Mouse (Mus musculus): ENCODE results near the gene Atg9b. TPM values are rescaled to one million over a fixed set of nuclear protein-coding genes. Genes with fewer than 3 reads are reported as not detected.

Atg9b gene
- polyA plus RNA-seq, 1 experiment from 2014 or later: 0.48 TPM

DNA sequence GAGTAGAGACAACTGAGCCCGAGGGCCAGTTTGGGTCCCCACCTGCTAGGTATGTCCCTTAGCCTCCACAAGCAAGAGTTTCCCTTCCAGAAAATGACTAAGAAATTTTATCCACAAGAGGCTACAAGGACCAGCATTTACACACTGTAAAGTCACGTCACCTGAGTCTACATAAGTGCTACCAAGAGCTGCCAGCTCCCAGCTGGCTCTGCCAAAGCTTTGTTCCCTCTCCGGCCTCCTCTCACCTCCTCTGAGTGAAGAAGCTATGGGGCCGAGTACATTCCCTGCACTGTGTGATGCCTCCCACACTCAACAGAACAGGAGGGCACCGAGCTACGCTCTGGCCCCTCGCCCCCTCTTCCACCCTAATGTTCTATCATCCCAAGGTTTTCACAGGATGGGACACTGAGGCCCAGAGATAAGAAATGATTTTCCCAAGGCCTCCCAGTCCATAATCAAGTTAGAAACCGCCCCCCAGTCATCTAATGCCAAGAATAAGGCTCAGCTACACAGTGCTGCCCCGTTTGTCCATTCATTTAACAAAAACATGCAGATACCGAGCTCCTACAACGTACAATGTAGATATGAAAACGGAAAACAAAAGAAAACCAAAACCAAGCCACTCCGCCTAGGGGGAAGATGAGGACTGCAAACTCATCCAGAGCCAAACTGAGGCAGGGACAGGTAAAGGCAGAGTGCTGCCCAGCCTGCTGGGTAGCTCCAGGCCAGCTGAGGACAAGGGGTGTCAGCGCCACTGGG lies 49.6 kb downstream of the Atg9b start:
- H3K27ac ChIP-seq (ENCODE audit: low read depth): no peak overlapping the region
- H3K9me3 ChIP-seq (ENCODE audit: low read length): no peaks in the 10 kb centered on the region
- TF ChIP-seq CTCF (IDR thresholded peaks at IDR 0.05; ENCODE audit: low read depth): no peak
- no peak for TF ChIP-seq EP300 (IDR thresholded peaks at IDR 0.05; ENCODE audit: low read depth)
- 64% methylated on average over 14 of the region's 14 CpGs for WGBS (ENCODE audit: insufficient replicate concordance)
- H3K9ac ChIP-seq (replicated peaks): no peak overlapping the region
- H3K4me2 ChIP-seq (ENCODE audit: low read depth, low read length): no peak overlapping the region
- H3K4me3 ChIP-seq (ENCODE audit: low read depth, low read length): no peak overlapping the region
- H3K36me3 ChIP-seq (replicated peaks; ENCODE audit: insufficient read depth, low read length): no peaks in the 10 kb centered on the region
- no peak for ATAC-seq
- 0 out of 2 replicates have a peak, but pooled peaks cover under 1% of the 10 kb centered on the region for H3K27me3 ChIP-seq (ENCODE audit: insufficient read depth, low read length)
- DNase-seq: no peak
- H3K4me1 ChIP-seq (ENCODE audit: insufficient read depth): peaks cover 18% of the 10 kb centered on the region

DNA sequence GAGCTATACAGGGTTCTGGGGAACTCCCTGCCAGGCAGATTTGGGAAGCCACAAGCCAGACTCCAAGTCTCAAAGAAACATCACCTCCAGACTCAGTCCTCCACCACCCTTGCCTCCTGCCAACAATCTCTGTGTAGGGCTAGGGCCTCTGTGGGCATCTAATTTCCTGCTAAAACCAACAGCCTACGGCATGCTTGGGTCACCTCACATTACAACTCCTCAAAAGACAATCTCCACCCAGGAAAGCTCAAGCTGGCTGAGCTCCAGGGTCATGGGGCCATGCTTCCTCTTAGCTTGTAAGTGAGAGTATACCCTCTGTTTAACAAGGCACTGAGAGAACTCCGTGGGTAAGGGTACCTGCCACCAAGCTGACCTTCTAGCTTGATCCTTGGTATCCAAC lies 54.1 kb downstream of the Atg9b start:
- Histone ChIP-seq H3K36me3 (replicated peaks; ENCODE audit: insufficient read depth, low read length) (no peaks in the 10 kb centered on the region), H3K4me2 (ENCODE audit: low read depth, low read length) (no peak overlapping the region), H3K4me1 (ENCODE audit: insufficient read depth) (peaks cover 2% of the 10 kb centered on the region; the same call in 1 of the 2 replicates), H3K4me3 (ENCODE audit: low read depth, low read length) (no peak overlapping the region), H3K27me3 (ENCODE audit: insufficient read depth, low read length) (no peaks in the 10 kb centered on the region), H3K9ac (replicated peaks) (no peak overlapping the region), H3K9me3 (ENCODE audit: low read length) (no peaks in the 10 kb centered on the region), H3K27ac (ENCODE audit: low read depth) (no peak overlapping the region)
- 42% methylated on average over 2 of the region's 2 CpGs for whole genome bisulfite sequencing (ENCODE audit: insufficient replicate concordance)
- no peak for ATAC-seq
- TF ChIP-seq EP300 (IDR thresholded peaks at IDR 0.05; ENCODE audit: low read depth) (no peak), CTCF (IDR thresholded peaks at IDR 0.05; ENCODE audit: low read depth) (no peak)
- no peak for DNase-seq

DNA sequence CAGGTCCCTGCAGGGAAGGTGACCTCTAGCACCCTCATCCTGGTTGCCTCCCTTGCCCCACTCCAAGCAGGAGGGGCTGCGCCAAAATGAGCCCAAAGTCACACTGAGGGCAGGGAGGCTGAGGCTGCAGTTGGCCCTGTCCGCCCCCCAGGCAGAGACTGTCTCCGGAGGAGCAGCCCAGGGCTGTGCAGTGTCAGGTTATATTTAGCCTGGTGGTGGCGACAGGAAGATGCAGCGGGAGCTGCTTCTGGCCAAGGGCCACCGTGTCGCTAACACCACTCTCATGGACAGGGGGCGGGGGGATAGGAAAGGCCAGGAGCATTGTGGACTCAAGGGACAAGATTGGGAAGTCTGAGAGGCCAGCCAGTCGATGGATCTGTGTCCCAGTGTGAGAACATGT lies 54.6 kb downstream of the Atg9b start:
- Histone ChIP-seq H3K4me1 (ENCODE audit: insufficient read depth) (no peaks in the 10 kb centered on the region), H3K4me3 (ENCODE audit: low read depth, low read length) (no peak overlapping the region), H3K36me3 (replicated peaks; ENCODE audit: insufficient read depth, low read length) (no peaks in the 10 kb centered on the region), H3K9ac (replicated peaks) (no peak overlapping the region), H3K9me3 (ENCODE audit: low read length) (no peaks in the 10 kb centered on the region), H3K27me3 (ENCODE audit: insufficient read depth, low read length) (no peaks in the 10 kb centered on the region), H3K27ac (ENCODE audit: low read depth) (no peak overlapping the region), H3K4me2 (ENCODE audit: low read depth, low read length) (no peak overlapping the region)
- no peak for DNase-seq
- no peak for TF ChIP-seq EP300 (IDR thresholded peaks at IDR 0.05; ENCODE audit: low read depth)
- TF ChIP-seq CTCF (IDR thresholded peaks at IDR 0.05; ENCODE audit: low read depth): no peak
- ATAC-seq: no peak
- 21% methylated on average over 9 of the region's 9 CpGs for WGBS (ENCODE audit: insufficient replicate concordance)

DNA sequence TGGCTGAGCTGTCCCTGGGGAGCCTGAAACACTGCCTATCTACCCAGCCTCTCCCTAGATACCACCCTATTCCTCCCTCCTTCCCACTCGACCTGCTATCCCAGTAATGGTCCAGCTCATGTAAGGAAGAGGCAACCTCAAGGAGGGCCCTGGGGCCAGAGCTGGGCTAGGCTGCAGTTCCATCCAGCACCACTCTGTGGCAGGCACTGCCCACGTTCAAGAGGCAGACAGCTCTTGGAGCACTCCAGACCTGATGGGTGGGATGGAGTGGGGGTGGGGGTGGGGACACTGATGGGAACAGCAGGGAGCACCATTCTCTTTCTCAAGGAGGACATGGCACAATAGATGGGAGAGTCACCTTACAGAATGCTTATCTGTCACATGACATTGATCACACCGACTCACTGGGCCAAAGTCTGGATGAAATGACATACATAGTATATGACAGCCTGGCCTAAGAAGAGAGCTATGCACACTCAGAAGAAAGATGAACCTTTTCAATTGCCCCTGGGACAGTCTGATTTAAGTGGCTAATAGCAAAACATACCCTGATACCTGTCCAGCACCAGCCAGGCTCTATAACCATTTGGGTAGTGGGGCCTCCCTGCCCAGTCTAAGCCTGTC lies 55.9 kb downstream of the Atg9b start:
- 16% methylated on average over 3 of the region's 3 CpGs for WGBS (ENCODE audit: insufficient replicate concordance)
- TF ChIP-seq CTCF (IDR thresholded peaks at IDR 0.05; ENCODE audit: low read depth) (peak; percentile 74), EP300 (IDR thresholded peaks at IDR 0.05; ENCODE audit: low read depth) (no peak)
- DNase-seq: peak; percentile 54

DNA sequence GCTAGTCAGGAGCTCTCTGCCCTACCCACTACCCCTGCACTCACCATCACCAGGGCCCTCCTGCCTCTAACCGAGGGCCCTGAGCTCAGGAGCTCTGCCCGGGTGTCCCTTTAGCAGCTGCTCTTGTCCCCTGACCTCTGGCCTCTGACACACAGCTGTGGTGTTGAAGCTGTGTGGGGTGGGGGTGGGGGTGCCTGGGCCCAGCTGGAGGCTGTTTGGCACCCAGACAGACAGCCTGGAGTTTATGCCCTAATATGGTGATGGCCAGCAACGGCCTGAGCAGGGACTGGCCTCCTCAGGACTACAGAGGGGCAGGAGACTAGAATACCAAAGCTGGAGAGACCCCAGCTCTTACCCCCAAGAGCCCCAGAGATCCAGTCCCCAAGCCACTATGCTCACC lies 57.2 kb downstream of the Atg9b start:
- H3K9me3 ChIP-seq (ENCODE audit: low read length): no peaks in the 10 kb centered on the region
- H3K9ac ChIP-seq (replicated peaks): no peak overlapping the region
- no peak overlapping the region for H3K27ac ChIP-seq (ENCODE audit: low read depth)
- DNase-seq (no peak), ATAC-seq (no peak)
- 46% methylated on average over 3 of the region's 3 CpGs for WGBS (ENCODE audit: insufficient replicate concordance)
- TF ChIP-seq EP300 (IDR thresholded peaks at IDR 0.05; ENCODE audit: low read depth) (no peak), CTCF (IDR thresholded peaks at IDR 0.05; ENCODE audit: low read depth) (no peak)
- H3K36me3 ChIP-seq (replicated peaks; ENCODE audit: insufficient read depth, low read length): no peaks in the 10 kb centered on the region
- no peak overlapping the region for H3K4me3 ChIP-seq (ENCODE audit: low read depth, low read length)
- H3K27me3 ChIP-seq (ENCODE audit: insufficient read depth, low read length): no peaks in the 10 kb centered on the region; the same call in none of the 2 replicates
- no peaks in the 10 kb centered on the region for H3K4me1 ChIP-seq (ENCODE audit: insufficient read depth)
- no peak overlapping the region for H3K4me2 ChIP-seq (ENCODE audit: low read depth, low read length)

More for the DNA sequence above, 55.9 kb downstream of the Atg9b start:
- Histone ChIP-seq H3K9me3 (ENCODE audit: low read length) (no peaks in the 10 kb centered on the region), H3K9ac (replicated peaks) (no peak overlapping the region), H3K4me3 (ENCODE audit: low read depth, low read length) (no peak overlapping the region), H3K36me3 (replicated peaks; ENCODE audit: insufficient read depth, low read length) (no peaks in the 10 kb centered on the region), H3K4me1 (ENCODE audit: insufficient read depth) (no peaks in the 10 kb centered on the region), H3K27me3 (ENCODE audit: insufficient read depth, low read length) (no peaks in the 10 kb centered on the region), H3K4me2 (ENCODE audit: low read depth, low read length) (no peak overlapping the region), H3K27ac (ENCODE audit: low read depth) (no peak overlapping the region)
- peak; percentile 54; the same call in 1 of the 2 replicates for ATAC-seq

Other genes starting within 250 kb of the Atg9b start
- gene Nupl2, start 227.2 kb downstream of the Atg9b start, polyA plus RNA-seq (2015; fragmentation: Nextera tagmentation; extraction: Ambion mirVana): 4.4 and 5.3 TPM in 2 replicates
- 0.05 and 0.08 TPM in 2 replicates for gene Kcnh2, start 40.5 kb downstream of the Atg9b start, polyA plus RNA-seq (2015; fragmentation: Nextera tagmentation; extraction: Ambion mirVana)
- 1.7 and 1.8 TPM in 2 replicates for gene Nos3, start 27.3 kb downstream of the Atg9b start, polyA plus RNA-seq (2015; fragmentation: Nextera tagmentation; extraction: Ambion mirVana)
- 20.3 and 22.3 TPM in 2 replicates for gene Abcb8, start 1.5 kb upstream of the Atg9b start, polyA plus RNA-seq (2015; fragmentation: Nextera tagmentation; extraction: Ambion mirVana)
- gene Asic3, start 21.2 kb upstream of the Atg9b start, polyA plus RNA-seq (2015; fragmentation: Nextera tagmentation; extraction: Ambion mirVana): 0.11 TPM in 1 of 2 replicates, not detected in the other
- 11.5 and 13.1 TPM in 2 replicates for gene Cdk5, start 31.4 kb upstream of the Atg9b start, polyA plus RNA-seq (2015; fragmentation: Nextera tagmentation; extraction: Ambion mirVana)
- 7.5 and 8.3 TPM in 2 replicates for gene Slc4a2, start 31.7 kb upstream of the Atg9b start, polyA plus RNA-seq (2015; fragmentation: Nextera tagmentation; extraction: Ambion mirVana)
- gene Fastk, start 53.1 kb upstream of the Atg9b start, polyA plus RNA-seq (2015; fragmentation: Nextera tagmentation; extraction: Ambion mirVana): 40.6 and 46.9 TPM in 2 replicates
- 5.2 and 5.5 TPM in 2 replicates for gene Tmub1, start 55.7 kb upstream of the Atg9b start, polyA plus RNA-seq (2015; fragmentation: Nextera tagmentation; extraction: Ambion mirVana)
- gene Agap3, start 60.0 kb upstream of the Atg9b start, polyA plus RNA-seq (2015; fragmentation: Nextera tagmentation; extraction: Ambion mirVana): 8.3 and 9.1 TPM in 2 replicates
- not detected in 2 replicates for gene Gbx1, start 135.1 kb upstream of the Atg9b start, polyA plus RNA-seq (2015; fragmentation: Nextera tagmentation; extraction: Ambion mirVana)
- gene Asb10, start 148.8 kb upstream of the Atg9b start, polyA plus RNA-seq (2015; fragmentation: Nextera tagmentation; extraction: Ambion mirVana): 0.06 and 0.14 TPM in 2 replicates
- not detected in 2 replicates for gene 4931409K22Rik, start 164.7 kb upstream of the Atg9b start, polyA plus RNA-seq (2015; fragmentation: Nextera tagmentation; extraction: Ambion mirVana)
- gene Abcf2, start 185.3 kb upstream of the Atg9b start, polyA plus RNA-seq (2015; fragmentation: Nextera tagmentation; extraction: Ambion mirVana): 24.9 and 26.4 TPM in 2 replicates
- 13.8 and 15.9 TPM in 2 replicates for gene Chpf2, start 194.6 kb upstream of the Atg9b start, polyA plus RNA-seq (2015; fragmentation: Nextera tagmentation; extraction: Ambion mirVana)
- gene Smarcd3, start 232.3 kb upstream of the Atg9b start, polyA plus RNA-seq (2015; fragmentation: Nextera tagmentation; extraction: Ambion mirVana): 0.80 and 0.84 TPM in 2 replicates

Measured in liver, postnatal 0 days (tissue).